Mouse (Mus musculus) neural tube, embryonic 12.5 days (tissue): ENCODE measurements around the gene Nr1h2. TPM values are rescaled to one million over a fixed set of nuclear protein-coding genes. Genes with fewer than 3 reads are reported as not detected.

ENCODE experiments used
- ATAC-seq: fragments of 200-750 bp; cut with Nextera tagmentation; 2 replicates; pipeline ENCODE4 v1.8.0; 2017; ENCODE audit warnings: low read depth, mild to moderate bottlenecking, moderate TSS enrichment, moderate library complexity; ENCODE audit not compliant: low FRiP score
- H3K27ac ChIP-seq: fragments of 300-500 bp; sonication (generic); 2 replicates; pipeline ENCODE4 v1.5.1; 2016
- H3K27me3 ChIP-seq: fragments of 300-500 bp; sonication (generic); replicated peaks from 2 replicates; pipeline ENCODE4 v1.6.1; 2016; ENCODE audit warnings: mild to moderate bottlenecking
- H3K36me3 ChIP-seq: fragments of 300-500 bp; sonication (generic); 2 replicates; pipeline ENCODE4 v1.6.1; 2016; ENCODE audit warnings: mild to moderate bottlenecking
- H3K4me1 ChIP-seq: fragments of 300-500 bp; sonication (generic); 2 replicates; pipeline ENCODE4 v1.6.1; 2016
- H3K4me2 ChIP-seq: fragments of 300-500 bp; sonication (generic); replicated peaks from 2 replicates; pipeline ENCODE4 v1.6.1; 2016; ENCODE audit warnings: mild to moderate bottlenecking
- H3K4me3 ChIP-seq: fragments of 300-500 bp; sonication (generic); 2 replicates; pipeline ENCODE4 v1.5.1; 2016
- H3K9ac ChIP-seq: fragments of 300-500 bp; sonication (generic); 2 replicates; pipeline ENCODE4 v1.6.1; 2016; ENCODE audit warnings: mild to moderate bottlenecking
- H3K9me3 ChIP-seq: fragments of 300-500 bp; sonication (generic); 2 replicates; pipeline ENCODE4 v1.6.1; 2016; ENCODE audit warnings: mild to moderate bottlenecking
- WGBS: fragments of 180-500 bp; shearing (Covaris S2); methylation state at CpG from one replicate; pipeline ENCODE4 v1.1.7; 2016; 5-methylcytosine and 5-hydroxymethylcytosine counted together
- polyA plus RNA-seq: library from polyadenylated mRNA; unstranded; fragments of >200 nt; fragmentation: Nextera tagmentation; extraction: Ambion mirVana; gene quantifications from 2 replicates; pipeline ENCODE4 v1.2.1, GENCODE M21; 2016

Nr1h2 gene
- polyA plus RNA-seq, 1 experiment from 2014 or later: 69.5 TPM

DNA sequence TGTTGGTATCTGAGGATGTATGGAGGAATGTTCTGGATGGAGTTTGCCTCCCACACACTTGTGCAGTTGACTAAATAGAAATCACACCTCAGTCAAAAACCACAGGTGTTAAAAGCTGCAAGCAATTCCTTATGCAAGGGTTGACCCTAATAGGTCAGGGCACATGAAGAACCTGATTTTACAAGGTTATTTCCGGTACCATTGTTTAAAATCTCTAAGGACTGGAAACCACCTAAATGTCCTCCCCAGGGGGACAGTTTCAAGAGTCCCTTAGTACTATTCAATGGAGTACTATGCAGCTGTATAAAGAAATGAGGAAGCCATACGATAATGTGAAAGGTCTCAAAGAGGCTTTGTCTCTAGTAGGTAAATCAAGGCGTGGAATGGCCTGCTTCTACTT lies 7.5 kb downstream of the Nr1h2 start:
- no peak overlapping the region for H3K4me2 ChIP-seq

DNA sequence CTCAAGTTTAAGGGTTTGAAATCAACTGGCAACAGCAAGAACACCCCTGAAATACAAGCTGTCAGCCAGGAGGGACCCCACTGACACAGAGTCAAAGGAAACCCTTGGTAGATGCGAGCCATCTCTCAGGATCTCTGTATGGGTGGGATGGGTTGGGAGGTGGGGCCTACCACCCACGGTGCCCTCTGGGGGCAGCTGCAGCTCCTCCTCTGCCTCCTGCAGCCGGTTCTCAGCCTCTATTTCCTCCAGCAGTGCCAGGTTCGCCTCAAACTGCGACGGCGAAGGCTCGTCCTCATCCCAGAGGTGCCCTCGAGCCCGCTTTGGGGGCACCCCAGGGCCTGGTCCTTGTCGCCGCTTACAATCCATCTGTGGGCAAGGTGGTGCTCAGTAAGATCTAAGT lies 10.7 kb downstream of the Nr1h2 start:
- Histone ChIP-seq H3K27me3 (no peaks in the 10 kb centered on the region), H3K9ac (no peak overlapping the region), H3K27ac (no peak overlapping the region), H3K36me3 (peaks cover 55% of the 10 kb centered on the region), H3K9me3 (0 out of 2 replicates have a peak, but pooled peaks cover 6% of the 10 kb centered on the region), H3K4me2 (no peak overlapping the region), H3K4me1 (peaks cover 8% of the 10 kb centered on the region), H3K4me3 (no peak overlapping the region)
- WGBS: 83% methylated on average over 12 of the region's 12 CpGs
- ATAC-seq: no peak

More for the DNA sequence above, 7.5 kb downstream of the Nr1h2 start:
- Histone ChIP-seq H3K9me3 (0 out of 2 replicates have a peak, but pooled peaks cover 6% of the 10 kb centered on the region), H3K27ac (no peak overlapping the region), H3K36me3 (peaks cover 42% of the 10 kb centered on the region), H3K9ac (no peak overlapping the region), H3K4me1 (peaks cover 13% of the 10 kb centered on the region), H3K27me3 (no peaks in the 10 kb centered on the region), H3K4me3 (no peak overlapping the region)
- ATAC-seq: no peak
- WGBS: 96% methylated on average over 3 of the region's 3 CpGs

DNA sequence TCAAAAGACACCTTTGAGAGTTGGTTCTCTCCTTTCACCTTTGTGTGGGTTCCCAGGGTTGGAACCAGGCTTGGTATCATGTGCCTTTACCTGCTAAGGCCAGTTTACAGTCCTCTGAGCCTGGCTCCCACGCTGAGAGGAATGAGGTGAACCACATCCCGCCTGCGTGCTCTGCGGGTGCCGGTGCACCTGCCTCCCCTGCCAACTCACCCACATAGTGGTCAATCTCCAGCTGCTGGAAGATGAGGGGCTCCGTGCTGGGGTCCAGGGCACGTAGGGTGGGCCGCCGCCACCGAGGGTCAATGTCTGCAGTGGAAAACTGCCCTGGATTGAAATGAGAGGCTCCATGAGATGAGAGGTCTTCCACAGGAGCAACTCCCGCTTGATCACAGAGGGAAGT lies 11.2 kb downstream of the Nr1h2 start:
- H3K36me3 ChIP-seq: peaks cover 60% of the 10 kb centered on the region
- H3K9ac ChIP-seq: no peak overlapping the region
- no peaks in the 10 kb centered on the region for H3K27me3 ChIP-seq
- no peak overlapping the region for H3K27ac ChIP-seq
- ATAC-seq: no peak
- WGBS: 93% methylated on average over 11 of the region's 11 CpGs
- H3K4me3 ChIP-seq: no peak overlapping the region
- peaks cover 2% of the 10 kb centered on the region for H3K4me1 ChIP-seq
- H3K4me2 ChIP-seq: no peak overlapping the region
- 0 out of 2 replicates have a peak, but pooled peaks cover 6% of the 10 kb centered on the region for H3K9me3 ChIP-seq

DNA sequence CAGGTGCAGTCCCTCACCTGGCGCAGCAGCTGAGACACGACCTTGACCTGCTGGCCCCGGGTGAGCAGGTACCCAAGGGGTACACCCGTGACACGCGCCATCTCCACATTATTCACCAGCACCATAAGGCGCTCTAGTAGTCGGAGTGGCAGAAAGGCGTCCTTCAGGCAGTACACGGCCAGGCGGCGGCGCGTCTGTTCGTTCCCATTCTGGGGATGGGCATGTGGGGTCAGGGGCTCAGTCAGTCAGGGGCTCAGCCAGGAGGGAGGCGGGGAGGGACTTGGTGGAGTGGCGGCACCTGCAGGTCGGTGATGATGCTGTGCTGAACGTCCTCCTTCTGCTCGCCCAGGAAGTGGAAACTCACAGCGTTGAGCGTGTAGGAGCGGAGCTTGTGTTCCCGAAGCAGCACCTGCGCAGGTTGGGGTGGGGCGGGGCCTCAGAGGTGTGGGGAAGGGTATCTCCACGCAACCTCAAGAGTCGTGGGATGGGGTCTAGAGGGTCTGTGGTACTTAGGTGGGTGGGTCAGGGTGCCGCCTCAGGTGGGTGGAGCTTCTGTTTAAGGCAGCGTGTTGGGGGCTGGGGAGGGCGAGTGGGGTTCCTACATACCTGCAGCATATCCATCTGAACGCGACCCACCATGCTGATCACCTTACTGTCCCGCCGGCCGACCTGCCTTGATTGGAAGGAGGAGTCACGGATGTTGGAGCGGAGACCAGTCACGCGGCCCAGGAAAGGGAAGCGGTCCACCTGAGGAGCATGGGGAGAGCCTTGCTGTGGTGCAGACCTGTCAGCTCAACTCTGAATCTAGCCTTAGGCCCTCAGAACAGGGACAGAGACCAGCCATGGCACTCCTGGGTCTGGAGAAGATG lies 14.8 kb downstream of the Nr1h2 start:
- Histone ChIP-seq H3K27ac (no peak overlapping the region), H3K36me3 (peaks cover 91% of the 10 kb centered on the region), H3K9ac (no peak overlapping the region), H3K27me3 (no peaks in the 10 kb centered on the region), H3K4me1 (no peaks in the 10 kb centered on the region), H3K4me3 (no peak overlapping the region), H3K9me3 (no peaks in the 10 kb centered on the region), H3K4me2 (no peak overlapping the region)
- ATAC-seq: no peak
- WGBS: 93% methylated on average over 41 of the region's 41 CpGs

DNA sequence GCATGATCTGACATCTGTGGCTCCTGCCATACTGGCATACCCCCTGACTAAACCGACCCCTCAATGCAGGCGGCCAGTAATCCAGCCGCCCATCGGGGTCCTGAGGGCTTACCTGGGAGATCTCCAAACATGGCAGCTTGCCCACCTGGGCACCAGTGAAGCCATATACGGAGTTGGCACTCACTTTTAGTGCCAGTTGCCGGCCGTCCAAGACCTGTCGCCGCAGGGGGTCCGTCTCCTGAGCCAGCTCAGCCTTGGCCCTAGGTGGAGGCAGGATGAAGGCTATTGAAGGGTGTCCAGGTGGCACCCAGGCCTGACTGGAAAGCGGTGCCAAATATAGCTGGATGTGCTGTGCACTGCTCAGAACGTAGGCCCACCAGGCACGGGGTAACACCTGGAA lies 16.3 kb downstream of the Nr1h2 start:
- H3K9ac ChIP-seq: no peak overlapping the region

DNA sequence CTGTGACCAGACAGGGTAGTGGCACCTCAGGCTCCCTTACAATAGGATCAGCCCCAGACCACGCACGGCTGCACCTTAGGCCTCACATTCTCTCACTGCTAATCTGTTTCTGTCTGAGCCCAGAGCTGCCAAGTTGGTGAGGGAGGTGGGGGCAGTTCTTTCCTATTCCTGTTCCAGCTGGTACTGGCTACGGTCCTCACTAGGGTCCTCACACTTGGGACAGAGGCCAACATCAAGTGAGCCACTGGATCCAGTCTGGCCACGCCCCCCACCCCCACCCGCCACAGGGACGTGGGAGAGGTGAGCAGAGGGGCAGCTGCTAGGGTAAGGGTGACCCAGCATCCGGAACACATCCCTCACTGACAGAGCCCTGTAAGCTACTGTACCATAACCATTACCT lies 16.7 kb downstream of the Nr1h2 start:
- Histone ChIP-seq H3K4me3 (no peak overlapping the region), H3K4me2 (no peak overlapping the region), H3K36me3 (peaks cover 99% of the 10 kb centered on the region), H3K27ac (no peak overlapping the region), H3K27me3 (no peaks in the 10 kb centered on the region), H3K9me3 (no peaks in the 10 kb centered on the region), H3K9ac (no peak overlapping the region), H3K4me1 (no peaks in the 10 kb centered on the region)
- WGBS: 91% methylated on average over 7 of the region's 7 CpGs
- no peak for ATAC-seq

More for the DNA sequence above, 16.3 kb downstream of the Nr1h2 start:
- Histone ChIP-seq H3K9me3 (no peaks in the 10 kb centered on the region), H3K4me3 (no peak overlapping the region), H3K4me2 (no peak overlapping the region), H3K27ac (no peak overlapping the region), H3K36me3 (peaks cover 98% of the 10 kb centered on the region), H3K27me3 (no peaks in the 10 kb centered on the region), H3K4me1 (no peaks in the 10 kb centered on the region)
- no peak for ATAC-seq
- 93% methylated on average over 13 of the region's 13 CpGs for WGBS

DNA sequence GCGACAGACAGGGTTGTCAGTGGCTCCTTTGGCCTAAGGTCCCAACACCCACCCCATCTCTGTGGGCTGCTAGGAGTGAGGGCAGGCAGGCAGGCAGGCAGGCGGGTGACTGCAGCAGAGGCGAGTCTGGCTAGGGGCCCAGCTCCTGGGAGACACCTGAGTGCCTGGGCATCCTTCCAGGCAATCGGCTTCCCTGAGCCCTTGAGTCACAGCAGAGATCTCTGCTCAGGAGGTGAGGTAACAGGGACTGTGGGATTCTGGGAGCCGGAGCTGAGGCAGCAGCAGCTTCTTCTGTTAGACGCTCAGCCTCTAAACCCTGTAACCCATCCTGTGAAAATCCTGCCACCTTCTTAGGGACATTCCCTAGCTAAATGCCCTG lies 17.2 kb downstream of the Nr1h2 start:
- no peak overlapping the region for H3K4me2 ChIP-seq
- no peak overlapping the region for H3K9ac ChIP-seq
- H3K9me3 ChIP-seq: no peaks in the 10 kb centered on the region
- no peaks in the 10 kb centered on the region for H3K27me3 ChIP-seq
- no peak overlapping the region for H3K27ac ChIP-seq
- H3K36me3 ChIP-seq: peaks cover 95% of the 10 kb centered on the region
- 93% methylated on average over 6 of the region's 6 CpGs for WGBS
- H3K4me3 ChIP-seq: no peak overlapping the region
- no peaks in the 10 kb centered on the region for H3K4me1 ChIP-seq
- ATAC-seq: no peak

DNA sequence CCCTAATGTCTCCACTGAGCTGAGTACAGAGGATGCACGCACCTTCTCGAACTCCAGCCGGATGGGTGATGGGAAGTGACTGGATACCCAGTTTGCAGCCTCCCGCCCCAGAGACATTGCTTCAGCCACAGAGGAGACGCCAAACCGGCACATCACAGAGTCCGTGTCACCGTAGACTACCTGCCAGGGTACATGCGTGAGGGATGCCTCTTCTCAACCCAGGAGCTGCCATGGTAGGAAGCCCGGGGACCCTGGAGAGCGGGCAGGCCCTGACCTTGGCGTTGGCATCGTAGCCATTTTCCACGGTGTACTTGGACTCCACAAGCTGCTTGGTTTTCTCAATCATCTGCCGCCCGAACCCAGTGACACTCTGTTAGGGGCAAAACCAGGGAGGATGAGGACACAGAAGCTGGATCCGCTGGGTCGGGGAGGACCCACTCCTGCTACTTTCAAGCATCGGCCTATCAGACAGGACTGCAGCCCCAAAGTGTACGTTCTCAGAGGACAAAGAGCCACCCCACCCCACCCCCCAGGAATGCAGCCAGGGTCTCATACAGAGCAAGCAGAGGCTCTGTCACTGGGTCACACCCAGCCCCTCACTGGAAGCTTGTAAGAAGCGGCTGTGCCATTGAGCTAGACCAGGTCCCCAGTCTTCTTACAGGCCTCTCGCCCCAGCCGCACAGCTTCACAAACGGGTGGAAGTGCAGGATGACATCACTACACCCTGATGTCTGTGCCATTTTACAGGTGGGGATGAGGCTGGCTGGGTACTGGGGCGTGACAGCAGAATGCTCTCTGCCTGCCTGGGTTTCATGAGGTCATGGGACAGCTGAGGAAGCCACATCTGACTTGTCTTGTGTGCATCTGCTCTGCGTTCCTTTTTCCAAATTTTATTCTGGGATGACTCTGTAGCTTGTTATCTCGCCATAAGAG lies 17.8 kb downstream of the Nr1h2 start:
- 93% methylated on average over 27 of the region's 27 CpGs for WGBS
- H3K4me1 ChIP-seq: no peaks in the 10 kb centered on the region
- no peak overlapping the region for H3K4me3 ChIP-seq
- H3K4me2 ChIP-seq: no peak overlapping the region
- H3K27ac ChIP-seq: no peak overlapping the region
- H3K9ac ChIP-seq: no peak overlapping the region
- ATAC-seq: no peak
- H3K9me3 ChIP-seq: no peaks in the 10 kb centered on the region
- no peaks in the 10 kb centered on the region for H3K27me3 ChIP-seq
- peaks cover 89% of the 10 kb centered on the region for H3K36me3 ChIP-seq

DNA sequence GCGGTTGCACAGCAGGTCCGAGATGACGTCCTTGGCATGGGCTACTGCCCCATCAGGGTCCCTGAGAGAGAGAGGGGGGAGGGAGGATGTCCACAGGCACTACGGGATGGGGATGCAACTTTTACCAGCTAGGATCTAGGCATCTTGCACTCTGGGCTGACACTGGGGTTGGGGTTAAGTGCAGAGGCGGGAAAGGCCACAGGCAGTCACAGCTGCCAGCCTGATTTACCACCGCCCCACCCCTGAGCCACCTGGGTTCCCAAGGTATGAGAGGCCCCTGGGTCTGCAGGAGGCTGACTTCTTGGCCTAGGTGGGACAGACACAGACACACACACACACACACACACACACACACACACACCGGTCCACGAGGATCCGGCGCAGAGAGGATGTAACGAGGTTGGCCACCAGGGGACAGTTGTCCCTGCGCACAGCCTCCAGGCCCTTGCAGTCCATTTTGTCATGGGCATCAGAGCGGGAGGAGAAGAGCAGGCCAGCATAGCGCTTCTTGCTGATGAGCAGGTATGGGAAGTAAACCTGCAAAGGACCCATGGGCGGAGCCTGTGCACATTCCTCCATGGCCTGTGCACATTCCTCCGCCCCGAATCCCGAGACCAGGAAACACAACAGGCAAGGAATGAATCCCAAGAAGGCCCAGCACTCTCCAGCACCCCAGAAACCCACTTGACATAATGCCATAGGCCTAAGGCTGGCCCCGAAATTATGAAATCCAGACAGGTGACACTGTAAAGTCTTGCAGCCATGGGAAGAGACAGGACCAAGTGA lies 18.9 kb downstream of the Nr1h2 start:
- no peak overlapping the region for H3K27ac ChIP-seq
- H3K4me2 ChIP-seq: no peak overlapping the region
- H3K36me3 ChIP-seq: peaks cover 78% of the 10 kb centered on the region
- H3K4me3 ChIP-seq: no peak overlapping the region
- no peak for ATAC-seq
- no peak overlapping the region for H3K9ac ChIP-seq
- H3K4me1 ChIP-seq: no peaks in the 10 kb centered on the region
- 83% methylated on average over 19 of the region's 19 CpGs for WGBS
- H3K27me3 ChIP-seq: no peaks in the 10 kb centered on the region
- no peaks in the 10 kb centered on the region for H3K9me3 ChIP-seq

DNA sequence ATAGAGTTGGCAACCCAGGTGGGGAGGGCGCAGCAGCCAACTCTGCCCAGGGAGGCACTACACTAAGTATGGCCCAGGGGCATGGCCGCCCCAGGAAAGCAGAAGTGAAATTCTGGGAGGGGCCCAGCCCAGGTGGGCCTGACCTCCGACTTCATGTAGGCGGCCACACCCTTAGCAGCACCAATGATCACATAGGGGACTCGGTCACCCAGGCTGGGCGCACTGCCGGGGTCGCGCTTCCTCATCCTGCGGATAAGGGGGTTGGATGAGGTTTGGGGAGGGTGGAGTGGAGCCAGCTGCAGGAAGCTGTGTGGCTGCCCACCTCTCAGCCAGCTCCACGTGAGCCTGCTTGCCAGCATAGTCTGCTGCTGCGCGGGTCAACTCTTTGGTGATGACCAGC lies 19.5 kb downstream of the Nr1h2 start:
- Histone ChIP-seq H3K4me2 (no peak overlapping the region), H3K27me3 (no peaks in the 10 kb centered on the region), H3K4me1 (no peaks in the 10 kb centered on the region), H3K9ac (no peak overlapping the region), H3K36me3 (peaks cover 72% of the 10 kb centered on the region), H3K4me3 (no peak overlapping the region), H3K9me3 (no peaks in the 10 kb centered on the region), H3K27ac (no peak overlapping the region)
- WGBS: 91% methylated on average over 13 of the region's 13 CpGs
- no peak for ATAC-seq

DNA sequence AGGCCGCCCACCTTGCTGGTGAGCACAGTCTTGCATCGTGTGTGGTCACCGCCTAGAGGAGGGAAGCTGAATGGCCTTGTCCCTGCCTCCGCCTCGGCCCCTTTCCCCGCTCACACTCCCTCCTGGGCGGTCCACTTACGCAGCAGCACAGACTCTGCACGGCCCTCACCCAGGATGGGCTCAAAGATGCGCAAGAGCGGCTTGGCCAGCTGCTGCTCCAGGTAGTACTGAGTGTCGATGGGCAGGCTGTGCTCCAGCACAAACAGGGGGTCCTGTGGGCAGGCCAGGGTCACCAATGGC lies 20.1 kb downstream of the Nr1h2 start:
- no peak overlapping the region for H3K27ac ChIP-seq
- H3K36me3 ChIP-seq: peaks cover 66% of the 10 kb centered on the region
- ATAC-seq: no peak
- peaks cover 4% of the 10 kb centered on the region; the same call in 1 of the 2 replicates for H3K27me3 ChIP-seq
- no peak overlapping the region for H3K4me2 ChIP-seq
- no peak overlapping the region for H3K4me3 ChIP-seq
- H3K9me3 ChIP-seq: no peaks in the 10 kb centered on the region
- WGBS: 80% methylated on average over 12 of the region's 12 CpGs
- H3K9ac ChIP-seq: no peak overlapping the region
- no peaks in the 10 kb centered on the region for H3K4me1 ChIP-seq
